Mouse (Mus musculus): ENCODE measurements at regions not wholly inside any gene's neighbourhood (a gene's known extent, or its start where the extent isn't known, plus 50 kb on each side); places are given as distances from the start of the nearest gene placed in this dataset.

GRCm38 (mm10) chr3:57228400-57228799 is 73.4 kb downstream of the Tm4sf1 start:
- no peak for DNase-seq (ENCODE audit: low read depth, low spot score)

- DNase-seq (ENCODE audit: low read depth, low spot score), result no peak
Observed at GRCm38 (mm10) chr3:57223773-57224172, 78.0 kb downstream of the Tm4sf1 start.

- peak; percentile 5 for DNase-seq (ENCODE audit: low read depth, low spot score)
Observed at GRCm38 (mm10) chr3:57222318-57222914, 79.4 kb downstream of the Tm4sf1 start.

- DNase-seq (ENCODE audit: low read depth, low spot score), result no peak
Observed at GRCm38 (mm10) chr3:57218431-57218830, 83.4 kb downstream of the Tm4sf1 start.

- peak; percentile 11 for DNase-seq (ENCODE audit: low read depth, low spot score)
Observed at GRCm38 (mm10) chr3:57204066-57204723, 97.6 kb downstream of the Tm4sf1 start.

GRCm38 (mm10) chr3:57203418-57203817 is 98.4 kb downstream of the Tm4sf1 start:
- DNase-seq (ENCODE audit: low read depth, low spot score), result no peak

- peak; percentile 2 for DNase-seq (ENCODE audit: low read depth, low spot score)
Observed at GRCm38 (mm10) chr3:57181587-57181986, 120.2 kb downstream of the Tm4sf1 start.

GRCm38 (mm10) chr3:57153177-57153948 is 148.4 kb downstream of the Tm4sf1 start:
- no peak for DNase-seq (ENCODE audit: low read depth, low spot score)

- DNase-seq (ENCODE audit: low read depth, low spot score), result no peak
Observed at GRCm38 (mm10) chr3:57149156-57149555, 152.6 kb downstream of the Tm4sf1 start.

GRCm38 (mm10) chr3:57136847-57137246 is 164.9 kb downstream of the Tm4sf1 start:
- DNase-seq (ENCODE audit: low read depth, low spot score), result no peak

- no peak for DNase-seq (ENCODE audit: low read depth, low spot score)
Observed at GRCm38 (mm10) chr3:57128606-57129005, 173.2 kb downstream of the Tm4sf1 start.

GRCm38 (mm10) chr3:57125792-57126485 is 175.8 kb downstream of the Tm4sf1 start:
- no peak for DNase-seq (ENCODE audit: low read depth, low spot score)

- DNase-seq (ENCODE audit: low read depth, low spot score), result no peak
Observed at GRCm38 (mm10) chr3:57118016-57118415, 183.8 kb downstream of the Tm4sf1 start.

- no peak for DNase-seq (ENCODE audit: low read depth, low spot score)
Observed at GRCm38 (mm10) chr3:57102254-57102653, 199.5 kb downstream of the Tm4sf1 start.

- DNase-seq (ENCODE audit: low read depth, low spot score), result no peak
Observed at GRCm38 (mm10) chr3:57100515-57100914, 201.3 kb downstream of the Tm4sf1 start.

GRCm38 (mm10) chr3:57094936-57095335 is 206.9 kb downstream of the Tm4sf1 start:
- no peak for DNase-seq (ENCODE audit: low read depth, low spot score)

GRCm38 (mm10) chr3:57093201-57093940 is 208.4 kb downstream of the Tm4sf1 start:
- no peak for DNase-seq (ENCODE audit: low read depth, low spot score)

GRCm38 (mm10) chr3:57074516-57074915 is 227.3 kb downstream of the Tm4sf1 start:
- peak; percentile 3 for DNase-seq (ENCODE audit: low read depth, low spot score)

- DNase-seq (ENCODE audit: low read depth, low spot score), result no peak
Observed at GRCm38 (mm10) chr3:57073962-57074506, 227.8 kb downstream of the Tm4sf1 start.

- no peak for DNase-seq (ENCODE audit: low read depth, low spot score)
Observed at GRCm38 (mm10) chr3:57033021-57033420, 268.8 kb downstream of the Tm4sf1 start.

GRCm38 (mm10) chr3:57018171-57018570 is 283.6 kb downstream of the Tm4sf1 start:
- DNase-seq (ENCODE audit: low read depth, low spot score), result no peak

Measured in skeletal muscle tissue, adult 2 months (tissue).